Mouse (Mus musculus) myocyte (in vitro differentiated cells): ENCODE measurements around the gene Zdhhc19. TPM values are rescaled to one million over a fixed set of nuclear protein-coding genes. Genes with fewer than 3 reads are reported as not detected.

Source experiments
- H3K27me3 ChIP-seq: one replicate; pipeline ENCODE4 v1.6.1; 2011; ENCODE audit not compliant: control insufficient read depth, insufficient read depth, insufficient read length
- H3K36me3 ChIP-seq: one replicate; pipeline ENCODE4 v1.6.1; 2011; ENCODE audit not compliant: control insufficient read depth, insufficient read depth
- H3K4me2 ChIP-seq: one replicate; pipeline ENCODE4 v1.6.1; 2011; ENCODE audit warnings: low read depth, control low read depth
- H3K4me3 ChIP-seq: one replicate; pipeline ENCODE4 v1.5.1; 2011; ENCODE audit warnings: mild to moderate bottlenecking, control low read depth, moderate library complexity
- H3K79me2 ChIP-seq: one replicate; pipeline ENCODE4 v1.6.1; 2011; ENCODE audit not compliant: control insufficient read depth, insufficient read depth
- H3ac ChIP-seq: one replicate; pipeline ENCODE4 v1.6.1; 2011; ENCODE audit not compliant: control insufficient read depth, insufficient read length
- CEBPB ChIP-seq: IDR thresholded peaks from 2 replicates; pipeline ENCODE4 v1.6.1; 2011; ENCODE audit warnings: mild to moderate bottlenecking, moderate library complexity; ENCODE audit not compliant: poor library complexity, insufficient read depth, severe bottlenecking
- E2F4 ChIP-seq: IDR thresholded peaks from one replicate; pipeline ENCODE4 v1.6.1; 2011; ENCODE audit warnings: mild to moderate bottlenecking, control low read depth, moderate library complexity; ENCODE audit not compliant: insufficient read depth
- MAX ChIP-seq: IDR thresholded peaks from one replicate; pipeline ENCODE4 v1.6.1; 2011; ENCODE audit warnings: low read depth, mild to moderate bottlenecking, control low read depth
- MYOD1 ChIP-seq, 3 experiments: IDR thresholded peaks; one replicate each; pipeline ENCODE4 v1.6.1; 2011; ENCODE audit warnings: control low read depth in 2 of 3, low read depth in 2 of 3, mild to moderate bottlenecking in 2 of 3, moderate library complexity in 1 of 3; ENCODE audit not compliant: insufficient read length in 2 of 3, control insufficient read depth in 1 of 3
- MYOG ChIP-seq, 3 experiments: IDR thresholded peaks; one replicate each; pipeline ENCODE4 v1.6.1; 2011; ENCODE audit warnings: control low read depth in 2 of 3, low read depth in 2 of 3, mild to moderate bottlenecking in 2 of 3; ENCODE audit not compliant: insufficient read length in 2 of 3, control insufficient read depth in 1 of 3, insufficient read depth in 1 of 3
- POLR2A ChIP-seq: IDR thresholded peaks from one replicate; pipeline ENCODE4 v1.6.1; 2011; ENCODE audit warnings: low read depth, mild to moderate bottlenecking, control low read depth, moderate library complexity; ENCODE audit not compliant: insufficient read length
- POLR2AphosphoS2 ChIP-seq: IDR thresholded peaks from one replicate; pipeline ENCODE4 v1.6.1; 2011; ENCODE audit warnings: low read depth, control low read depth; ENCODE audit not compliant: insufficient read length
- REST ChIP-seq: IDR thresholded peaks from one replicate; pipeline ENCODE4 v1.6.1; 2011; ENCODE audit warnings: mild to moderate bottlenecking, control low read depth, moderate library complexity; ENCODE audit not compliant: insufficient read depth, insufficient read length
- SRF ChIP-seq: IDR thresholded peaks from one replicate; pipeline ENCODE4 v1.6.1; 2011; ENCODE audit warnings: low read depth; ENCODE audit not compliant: control insufficient read depth, insufficient read length
- TCF12 ChIP-seq: IDR thresholded peaks from one replicate; pipeline ENCODE4 v1.6.1; 2011; ENCODE audit warnings: mild to moderate bottlenecking, control low read depth; ENCODE audit not compliant: poor library complexity, insufficient read depth, severe bottlenecking
- TCF3 ChIP-seq: IDR thresholded peaks from one replicate; pipeline ENCODE4 v1.6.1; 2011; ENCODE audit warnings: low read depth, control low read depth; ENCODE audit not compliant: insufficient read length
- USF1 ChIP-seq: IDR thresholded peaks from one replicate; pipeline ENCODE4 v1.6.1; 2011; ENCODE audit warnings: low read depth, mild to moderate bottlenecking, control low read depth, moderate library complexity
- polyA plus RNA-seq: library from polyadenylated mRNA; unstranded; fragments of >200 nt; fragmentation: generic; extraction: Trizol; gene quantifications from one replicate; pipeline ENCODE4 v1.2.1, GENCODE M21; 2012; ENCODE audit warnings: missing spikeins

Zdhhc19 gene
- polyA plus RNA-seq, 1 experiment, result not detected

DNA sequence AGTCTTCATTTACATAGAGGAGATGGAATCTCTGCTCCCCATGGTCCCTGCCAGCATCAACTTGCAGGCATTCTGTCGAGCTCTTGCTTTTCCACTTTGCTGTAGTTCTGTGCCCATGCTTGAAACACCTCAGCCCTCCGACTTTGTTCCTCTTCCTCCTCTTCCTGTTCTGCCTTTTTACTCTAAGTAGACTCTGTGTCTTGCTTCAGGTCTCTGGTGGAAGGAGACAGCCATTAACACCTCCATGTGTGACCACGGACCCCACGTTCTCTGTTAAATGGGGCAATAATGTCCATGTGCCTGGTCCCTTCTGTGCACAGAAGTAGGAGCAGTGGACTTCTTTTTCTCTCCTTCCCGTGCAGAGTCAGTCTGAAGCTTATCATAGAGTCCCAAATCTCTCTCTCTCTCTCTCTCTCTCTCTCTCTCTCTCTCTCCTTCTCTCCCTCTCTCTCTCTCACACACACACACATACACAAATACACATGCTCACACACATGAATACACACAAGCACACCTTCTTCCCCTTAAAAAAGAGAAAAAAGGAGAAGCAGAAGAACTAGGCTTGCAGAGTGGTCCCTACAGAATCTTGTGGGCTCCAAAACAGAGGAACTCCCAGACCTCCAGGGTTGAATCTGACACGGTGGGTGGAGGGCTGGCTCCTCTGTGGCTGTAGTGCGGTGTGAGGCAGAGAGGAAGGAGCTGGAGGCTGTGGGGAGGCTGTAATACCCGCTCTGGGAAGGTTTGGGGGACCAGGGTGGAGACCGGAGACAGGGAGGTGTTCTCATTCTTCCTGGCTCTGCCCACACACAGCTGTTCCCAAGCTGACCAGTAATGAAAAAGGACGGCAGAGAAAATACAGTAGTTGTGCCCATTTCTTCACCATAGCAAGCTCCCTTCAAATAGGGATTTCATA, 51.3 kb downstream of the Zdhhc19 start:
- TF ChIP-seq MYOG (IDR thresholded peaks at IDR 0.05; ENCODE audit: control insufficient read depth in 1 of 3, insufficient read depth in 1 of 3, insufficient read length in 2 of 3, low read depth in 2 of 3) (peak in 1 of 3 experiments; percentile 49), POLR2AphosphoS2 (no peak), MYOD1 (IDR thresholded peaks at IDR 0.05; ENCODE audit: control insufficient read depth in 1 of 3, insufficient read length in 2 of 3, low read depth in 2 of 3) (peak in 2 of 3 experiments; percentile 33 to 56), TCF12 (peak; percentile 12)
- no peak overlapping the region for H3ac ChIP-seq

GRCm38 (mm10) chr16:32550084-32550483, 54.0 kb downstream of the Zdhhc19 start:
- TF ChIP-seq MYOD1 (IDR thresholded peaks at IDR 0.05; ENCODE audit: control insufficient read depth in 1 of 3, insufficient read length in 2 of 3, low read depth in 2 of 3), result no peak
- H3K36me3 ChIP-seq, result no peaks in the 10 kb centered on the region
- H3K79me2 ChIP-seq, result no peaks in the 10 kb centered on the region
- H3ac ChIP-seq, result no peak overlapping the region
- no peak overlapping the region for H3K4me2 ChIP-seq
- H3K27me3 ChIP-seq, result peaks cover 17% of the 10 kb centered on the region
- H3K4me3 ChIP-seq, result no peak overlapping the region

More for the DNA sequence above, 51.3 kb downstream of the Zdhhc19 start:
- H3K4me3 ChIP-seq, result no peak overlapping the region
- H3K4me2 ChIP-seq, result peak overlapping the region; percentile 53
- peaks cover 6% of the 10 kb centered on the region for H3K27me3 ChIP-seq
- no peaks in the 10 kb centered on the region for H3K36me3 ChIP-seq
- H3K79me2 ChIP-seq, result no peaks in the 10 kb centered on the region

GRCm38 (mm10) chr16:32550487-32550886, 54.4 kb downstream of the Zdhhc19 start:
- Histone ChIP-seq H3K4me2 (no peak overlapping the region), H3K79me2 (no peaks in the 10 kb centered on the region), H3K4me3 (no peak overlapping the region), H3ac (no peak overlapping the region), H3K36me3 (no peaks in the 10 kb centered on the region), H3K27me3 (peaks cover 20% of the 10 kb centered on the region)
- TF ChIP-seq USF1, result no peak

GRCm38 (mm10) chr16:32551346-32551747, 55.3 kb downstream of the Zdhhc19 start:
- Histone ChIP-seq H3ac (no peak overlapping the region), H3K79me2 (no peaks in the 10 kb centered on the region)
- no peak for TF ChIP-seq TCF3
- no peak for TF ChIP-seq MYOG (IDR thresholded peaks at IDR 0.05; ENCODE audit: control insufficient read depth in 1 of 3, insufficient read depth in 1 of 3, insufficient read length in 2 of 3, low read depth in 2 of 3)
- no peak for TF ChIP-seq TCF12
- TF ChIP-seq MAX, result no peak
- no peak for TF ChIP-seq CEBPB
- no peak for TF ChIP-seq E2F4
- TF ChIP-seq MYOD1 (IDR thresholded peaks at IDR 0.05; ENCODE audit: control insufficient read depth in 1 of 3, insufficient read length in 2 of 3, low read depth in 2 of 3), result no peak
- TF ChIP-seq POLR2A, result no peak
- TF ChIP-seq USF1, result no peak
- TF ChIP-seq REST, result no peak
- TF ChIP-seq SRF, result no peak
- TF ChIP-seq POLR2AphosphoS2, result no peak

DNA sequence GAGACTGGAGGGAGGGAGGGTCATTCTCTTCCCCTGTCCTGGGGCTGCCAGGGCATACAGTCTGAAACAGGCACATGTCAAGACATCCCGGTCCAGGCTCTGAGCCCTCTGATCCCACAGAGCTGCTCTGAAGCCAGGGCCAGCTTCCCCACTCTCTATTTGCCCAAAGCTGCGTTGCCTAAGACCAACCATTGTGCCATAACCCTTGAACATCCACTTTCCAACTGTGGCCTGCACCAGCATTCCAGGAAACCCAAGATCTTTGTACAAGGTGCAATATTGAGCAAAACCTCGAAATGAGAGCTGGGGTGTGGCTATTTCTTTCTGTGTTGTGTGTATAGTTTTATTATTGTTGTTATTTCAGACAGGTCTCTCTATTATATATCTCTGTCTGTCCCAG, 59.5 kb downstream of the Zdhhc19 start:
- Histone ChIP-seq H3K36me3 (no peaks in the 10 kb centered on the region), H3K4me3 (no peak overlapping the region), H3K27me3 (peaks cover 28% of the 10 kb centered on the region), H3K4me2 (no peak overlapping the region), H3K79me2 (no peaks in the 10 kb centered on the region), H3ac (no peak overlapping the region)
- TF ChIP-seq REST (no peak), CEBPB (no peak), TCF3 (no peak), MYOG (IDR thresholded peaks at IDR 0.05; ENCODE audit: control insufficient read depth in 1 of 3, insufficient read depth in 1 of 3, insufficient read length in 2 of 3, low read depth in 2 of 3) (no peak), POLR2A (no peak), USF1 (no peak), MYOD1 (IDR thresholded peaks at IDR 0.05; ENCODE audit: control insufficient read depth in 1 of 3, insufficient read length in 2 of 3, low read depth in 2 of 3) (no peak), E2F4 (no peak), MAX (no peak), POLR2AphosphoS2 (no peak), TCF12 (no peak)

More at GRCm38 (mm10) chr16:32551346-32551747, 55.3 kb downstream of the Zdhhc19 start:
- H3K27me3 ChIP-seq, result peaks cover 21% of the 10 kb centered on the region
- no peak overlapping the region for H3K4me2 ChIP-seq
- H3K36me3 ChIP-seq, result no peaks in the 10 kb centered on the region
- no peak overlapping the region for H3K4me3 ChIP-seq
